Mouse (Mus musculus) embryo, embryonic 10 days (tissue): ENCODE measurements around the gene Pif1.

Experiments used
- DNase-seq: peaks from one replicate; pipeline ENCODE4 v3.0.0-alpha.2; 2015; ENCODE audit warnings: low spot score

The Pif1 gene

GRCm38 (mm10) chr9:65561016-65561415 lies 25.9 kb upstream of the Pif1 start:
- DNase-seq, result no peak

- peak; percentile 72 for DNase-seq
These were observed 24.9 kb upstream of the Pif1 start for GRCm38 (mm10) chr9:65562081-65562506.

DNA sequence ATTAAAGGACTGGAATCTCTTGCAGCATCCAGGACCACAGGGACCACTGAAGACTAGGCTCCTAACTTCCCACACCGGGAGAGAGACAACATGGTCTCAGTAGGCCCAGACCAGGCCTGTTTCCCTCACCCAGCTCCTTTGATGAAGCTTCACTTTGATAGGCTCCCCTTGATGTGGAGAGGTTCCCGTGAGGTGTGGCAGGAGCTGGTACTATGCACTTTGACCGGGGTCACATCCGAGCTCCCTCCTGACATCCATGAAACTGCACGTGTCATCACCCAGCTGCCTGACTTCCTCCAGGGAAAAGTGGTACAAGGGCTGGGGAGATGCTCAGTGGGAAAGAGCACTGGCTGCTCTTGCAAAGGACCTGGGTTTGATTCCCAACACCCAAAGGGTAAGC lies 23.9 kb upstream of the Pif1 start:
- DNase-seq, result no peak

DNA sequence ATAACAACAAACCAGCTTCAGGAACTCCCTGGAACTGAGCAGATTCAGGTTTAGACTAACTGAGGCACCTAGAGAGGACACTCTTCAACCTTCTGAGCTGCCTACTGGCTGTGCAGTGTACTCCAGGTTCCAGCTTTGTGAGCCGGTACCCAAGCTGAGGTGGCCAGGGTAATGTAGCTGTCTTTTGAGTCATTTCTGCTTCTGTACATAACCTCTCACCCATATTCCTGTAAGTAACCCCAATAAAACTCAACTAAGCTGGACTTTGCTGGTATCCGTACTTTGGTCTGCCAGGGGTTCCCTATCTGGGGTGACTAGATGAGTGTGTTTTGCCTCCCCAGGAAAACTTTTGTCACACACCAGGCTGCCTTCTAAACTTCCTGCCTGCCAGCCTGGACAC lies 22.3 kb upstream of the Pif1 start:
- DNase-seq, result no peak

- no peak for DNase-seq
These were observed 18.2 kb upstream of the Pif1 start for GRCm38 (mm10) chr9:65568787-65569186.

GRCm38 (mm10) chr9:65569491-65569971 lies 17.4 kb upstream of the Pif1 start:
- no peak for DNase-seq

DNA sequence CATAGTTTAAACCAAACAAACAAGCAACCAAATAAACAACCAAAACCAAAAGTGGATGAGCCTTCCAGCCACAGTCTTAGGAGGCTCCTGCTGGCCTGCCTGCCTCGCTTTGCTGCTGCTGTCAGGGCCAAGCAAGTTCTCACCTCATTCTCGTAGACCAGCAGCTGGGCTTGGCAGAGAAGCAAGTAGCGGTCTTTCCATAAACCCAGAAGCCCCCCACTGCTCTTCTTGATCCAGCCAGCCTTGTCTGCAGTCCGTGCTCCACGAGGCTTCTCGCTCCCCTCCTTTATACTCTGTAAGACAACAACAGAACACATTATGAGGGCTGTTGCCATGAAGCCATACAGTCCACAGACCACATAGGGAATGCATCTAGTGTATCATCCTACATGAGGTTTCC lies 14.1 kb upstream of the Pif1 start:
- no peak for DNase-seq

- DNase-seq, result no peak
These were observed 12.2 kb upstream of the Pif1 start for GRCm38 (mm10) chr9:65574513-65575392.

DNA sequence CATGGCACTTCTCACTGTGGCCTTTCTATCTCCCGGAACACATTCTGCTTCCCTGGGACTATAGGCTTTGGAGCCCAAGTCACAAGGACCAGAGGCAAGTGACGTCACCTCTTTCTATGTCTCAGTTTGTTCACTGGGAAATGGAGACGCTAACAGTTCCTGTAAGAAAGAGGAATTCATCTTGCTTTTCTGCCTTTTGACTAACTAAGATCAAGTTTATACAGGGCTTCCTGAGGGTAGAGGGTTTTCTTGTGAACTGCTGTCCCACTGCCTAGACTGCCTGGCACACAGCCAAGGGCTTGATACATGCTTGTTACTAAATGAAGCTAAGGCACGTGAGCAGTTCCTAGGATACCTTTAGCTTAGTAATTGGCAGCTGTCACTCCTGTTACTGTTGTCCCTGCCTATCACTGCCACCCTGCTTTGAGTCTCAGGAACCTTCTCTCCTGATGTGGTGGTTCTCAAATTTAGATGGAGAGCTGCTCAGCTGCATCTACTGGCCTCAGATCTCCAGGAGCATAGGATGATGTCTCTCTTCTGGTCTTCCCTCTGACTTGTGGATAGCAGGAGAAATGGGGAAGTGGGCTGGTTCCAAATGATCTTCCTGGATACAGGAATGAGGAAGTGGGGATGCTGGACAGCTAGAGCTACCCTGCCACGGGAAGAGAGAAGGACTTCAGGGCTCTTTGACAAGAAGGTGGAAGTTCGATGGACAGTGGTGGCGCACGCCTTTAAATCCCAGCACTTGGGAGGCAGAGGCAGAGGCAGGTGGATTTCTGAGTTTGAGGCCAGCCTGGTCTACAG lies 11.4 kb upstream of the Pif1 start:
- DNase-seq, result no peak

DNA sequence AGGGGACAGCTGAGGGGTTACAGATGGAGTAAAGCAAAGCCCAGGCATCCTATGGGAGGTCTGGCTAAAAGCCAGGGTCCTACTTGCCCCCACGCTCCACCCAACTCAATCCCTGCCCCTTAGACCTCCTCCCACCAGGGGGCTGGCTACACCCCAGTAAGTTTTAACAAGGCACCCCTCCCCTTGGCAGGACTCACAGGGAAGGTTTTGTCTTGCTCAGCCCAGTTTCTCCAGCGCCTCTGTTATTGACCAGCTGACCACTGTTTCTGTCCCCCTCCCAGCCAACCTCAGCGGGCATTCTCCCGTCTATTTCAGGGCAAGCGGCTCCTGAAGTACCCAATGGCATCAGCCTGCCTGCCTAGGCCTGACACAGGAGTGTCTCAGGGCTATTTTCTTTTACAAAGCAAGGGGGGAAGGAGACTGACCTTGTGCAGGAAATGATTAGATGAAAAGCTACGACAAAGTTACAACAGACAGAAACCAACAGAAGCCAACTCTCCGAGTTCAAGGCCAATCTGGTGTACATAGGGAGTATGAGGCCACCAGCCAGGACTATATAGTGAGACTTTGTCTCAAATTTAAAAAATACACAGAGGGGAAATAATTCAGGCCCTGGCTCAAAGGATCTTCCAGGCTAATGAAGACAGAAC lies 10.0 kb upstream of the Pif1 start:
- DNase-seq, result no peak

- DNase-seq, result no peak
These were observed 9.3 kb upstream of the Pif1 start for GRCm38 (mm10) chr9:65577511-65578196.

GRCm38 (mm10) chr9:65578801-65579249 lies 8.1 kb upstream of the Pif1 start:
- peak; percentile 12 for DNase-seq

GRCm38 (mm10) chr9:65579781-65580371 lies 7.1 kb upstream of the Pif1 start, which contains the start of gene Plekho2:
Gene Plekho2 (minus strand): TSS chr9:65580040.
- peak; percentile 93 for DNase-seq

DNA sequence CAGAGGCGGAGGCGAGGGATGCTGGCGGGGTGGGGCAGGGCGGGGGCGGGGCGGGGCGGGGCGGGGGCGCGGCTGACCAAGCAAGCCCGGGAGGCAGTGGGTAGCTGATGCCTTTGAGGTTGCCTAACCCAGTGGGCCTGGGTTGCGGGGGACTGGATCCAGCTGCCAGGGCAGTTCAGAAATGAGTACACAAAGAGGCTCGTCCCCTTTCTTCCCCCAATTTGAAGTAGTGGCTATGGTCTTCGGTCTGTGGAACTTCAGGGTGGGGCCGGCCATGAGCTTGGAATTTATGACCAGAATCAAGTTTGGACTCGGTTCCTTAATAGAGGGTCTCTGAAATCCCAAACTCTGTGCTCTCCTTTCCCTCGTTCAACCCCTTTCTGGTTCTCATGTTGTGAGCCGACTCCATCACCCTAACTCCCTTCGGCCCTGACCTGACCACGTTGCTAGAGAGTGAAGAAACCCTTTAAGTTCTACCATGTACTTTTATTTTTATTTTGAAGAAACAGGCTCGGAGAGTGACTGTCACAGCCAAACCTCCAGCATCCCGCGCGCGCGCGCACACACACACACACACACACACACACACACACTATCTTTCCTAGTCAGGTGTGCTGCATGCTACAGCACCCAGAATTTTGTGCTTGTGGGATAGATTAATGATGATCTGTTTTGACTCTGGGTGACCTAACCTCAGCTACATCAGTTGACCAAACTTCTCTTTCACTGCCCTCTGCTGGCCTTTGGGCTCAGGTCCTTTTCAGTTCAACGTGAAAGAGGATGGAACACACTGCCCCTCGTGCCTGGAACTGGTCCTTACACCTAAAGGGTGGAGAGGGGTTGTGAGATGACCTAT lies 6.3 kb upstream of the Pif1 start:
- peak; percentile 96 for DNase-seq

DNA sequence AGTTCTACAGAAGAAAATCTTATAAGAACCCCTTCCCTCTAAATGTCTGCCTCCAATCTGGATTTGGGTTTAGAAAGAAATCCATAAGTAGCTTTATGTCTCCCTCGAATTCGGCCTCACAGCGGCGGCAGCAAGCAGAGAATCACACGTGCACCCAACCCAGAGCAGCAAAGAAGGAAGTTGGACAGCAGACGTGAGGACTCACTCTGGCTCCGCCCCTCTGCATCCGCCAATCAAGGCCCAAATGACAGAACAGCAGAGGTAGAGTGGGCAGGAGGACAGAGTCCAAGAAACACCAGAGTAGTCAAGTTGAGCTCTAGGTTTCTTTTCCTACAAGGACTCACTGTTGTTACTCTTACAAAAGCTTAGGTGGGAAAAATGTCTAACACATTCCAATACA lies 3.9 kb upstream of the Pif1 start:
- peak; percentile 56 for DNase-seq

DNA sequence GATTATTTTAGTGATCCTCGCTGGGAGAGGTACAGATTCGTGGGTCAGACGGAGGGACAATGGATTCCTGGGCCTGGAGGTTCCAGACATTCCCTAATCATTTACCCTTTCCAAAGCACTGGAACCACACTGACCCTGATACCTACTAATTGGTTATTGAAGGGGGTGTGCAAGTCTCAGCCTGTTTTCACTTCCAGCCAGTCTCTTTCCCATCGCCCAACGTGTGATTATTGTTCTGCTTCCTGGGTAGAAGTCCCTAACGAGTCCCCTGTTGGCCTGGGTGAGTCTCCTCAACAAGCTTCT lies 261 bp downstream of the Pif1 start:
- peak; percentile 17 for DNase-seq

GRCm38 (mm10) chr9:65587573-65588358 lies 806 bp downstream of the Pif1 start:
- DNase-seq, result peak; percentile 57

GRCm38 (mm10) chr9:65589091-65589490 lies 2.1 kb downstream of the Pif1 start:
- no peak for DNase-seq

- no peak for DNase-seq
These were observed 5.8 kb downstream of the Pif1 start for GRCm38 (mm10) chr9:65592721-65593120.

DNA sequence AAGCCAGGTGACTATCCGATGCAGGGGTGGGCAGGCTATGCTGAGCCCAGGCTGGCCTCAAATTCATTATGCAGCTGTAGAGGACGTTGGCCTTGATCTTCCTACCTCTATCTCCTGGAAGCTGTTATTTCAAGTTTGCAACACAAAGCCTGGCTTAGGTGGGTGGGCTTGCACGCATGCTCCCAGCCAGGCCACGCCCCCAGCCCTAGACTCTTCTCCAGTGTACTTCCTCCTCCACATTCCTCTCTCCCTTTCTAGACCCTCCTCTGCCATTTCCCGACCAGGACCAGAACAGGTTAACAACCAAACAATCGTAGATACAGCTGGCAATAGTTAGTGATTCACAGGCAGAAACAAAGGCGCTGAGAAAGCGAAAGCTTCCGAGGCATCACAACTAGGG lies 6.6 kb downstream of the Pif1 start:
- no peak for DNase-seq
